Mouse (Mus musculus): ENCODE data around the gene Mdfi.

GRCm38 (mm10) chr17:47797383-47797782, 37.1 kb downstream of the Mdfi start:
- TF ChIP-seq POLR2A (IDR thresholded peaks at IDR 0.05; ENCODE audit: borderline replicate concordance, extremely low read depth, low read depth, low read length) (no peak), CTCF (IDR thresholded peaks at IDR 0.05; ENCODE audit: insufficient read depth, low read length) (no peak)

Measured in lung, adult 2 months (tissue).